Mouse (Mus musculus) adrenal gland (tissue): ENCODE measurements around the gene Olfr220.

Experiments
- intact Hi-C: fragments of 180-260 bp; cut with DNase I; formaldehyde crosslinking; loops from one replicate; pipeline ENCODE4 v1.15.1; 2025
- long read RNA-seq, 2 experiments: library from polyadenylated mRNA; unstranded; transcript quantifications; one replicate each; pipeline ENCODE4 v2.0.0; 2020; ENCODE audit warnings: borderline replicate concordance in 1 of 2; ENCODE audit not compliant: insufficient replicate concordance in 1 of 2

The Olfr220 gene
- long read RNA-seq, experiment 1, result 0 reads
- long read RNA-seq, experiment 2, result 0 reads

DNA sequence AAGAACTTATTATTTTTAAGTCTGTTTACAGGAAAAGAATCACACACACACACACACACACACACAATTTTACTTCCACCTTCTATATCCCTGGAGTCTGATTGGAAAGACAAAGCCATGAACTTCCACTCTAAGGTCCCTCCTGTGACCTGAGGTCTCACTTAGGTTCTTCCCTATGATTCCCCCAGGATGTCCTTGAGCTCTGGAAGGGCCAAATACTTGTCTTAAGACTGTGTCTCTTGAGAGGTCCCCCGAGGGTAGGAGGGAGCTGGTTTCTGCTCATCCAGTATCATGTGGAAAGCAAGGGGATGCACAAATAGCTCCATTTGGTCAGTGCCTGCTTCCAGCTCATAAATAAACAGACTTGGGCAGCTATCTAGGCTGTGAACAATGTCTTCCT is at the start of gene Olfr220:
Olfr220 (plus strand) TSS at position 301 of the 400 bp plus-strand sequence.
- intact Hi-C loops, result no loop called here

- intact Hi-C loops, result no loop called here
Measured at GRCm38 (mm10) chr1:174422959-174423358, 18.9 kb upstream of the Olfr220 start.

DNA sequence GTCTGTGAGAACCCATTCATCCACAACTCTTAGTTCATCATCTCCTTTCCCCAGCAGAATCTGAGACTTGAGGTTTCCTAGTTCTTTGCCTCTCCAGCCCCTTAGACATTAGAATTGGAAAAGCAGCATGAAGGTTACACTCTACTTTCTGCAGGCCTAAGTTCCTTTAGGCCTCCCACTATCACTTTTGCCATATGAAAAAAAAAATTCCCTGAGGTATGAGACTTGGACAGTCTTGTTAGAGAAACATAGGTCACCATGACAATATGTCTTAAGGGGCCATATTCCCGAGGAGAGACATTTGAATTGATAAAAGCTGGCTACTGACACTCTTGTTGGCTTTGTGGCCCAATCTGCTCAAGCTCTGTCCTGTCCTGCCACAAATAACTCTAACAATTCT is 18.1 kb upstream of the Olfr220 start, which contains the start of gene Olfr414:
Olfr414 (plus strand) TSS at position 301 of the 400 bp plus-strand sequence.
- intact Hi-C loops, result no loop called here

- intact Hi-C loops, result no loop called here
Measured at GRCm38 (mm10) chr1:174426180-174426986, 15.5 kb upstream of the Olfr220 start.

DNA sequence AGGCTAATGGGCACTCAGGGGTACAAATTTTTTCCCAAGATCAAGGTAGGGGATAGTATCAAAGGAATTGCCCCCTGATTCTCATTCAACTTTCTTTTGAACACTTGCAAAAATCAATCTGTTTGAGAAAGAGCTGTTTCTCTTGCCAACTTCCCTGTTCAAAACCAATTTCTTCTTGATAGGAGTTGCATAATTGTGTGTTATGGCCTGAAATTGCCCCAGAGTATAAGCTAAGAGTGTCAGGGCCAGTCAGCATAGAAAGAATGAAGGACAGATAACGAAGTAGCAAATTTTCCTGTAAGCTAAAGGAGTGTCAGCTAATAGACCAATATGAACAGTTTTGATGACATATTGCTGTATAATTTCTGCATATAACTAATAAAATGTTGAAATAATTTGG is 14.5 kb upstream of the Olfr220 start:
- intact Hi-C loops, result no loop called here

GRCm38 (mm10) chr1:174428407-174428806 is 13.5 kb upstream of the Olfr220 start:
- intact Hi-C loops, result no loop called here

GRCm38 (mm10) chr1:174434121-174434520 is 7.8 kb upstream of the Olfr220 start:
- intact Hi-C loops, result no loop called here

DNA sequence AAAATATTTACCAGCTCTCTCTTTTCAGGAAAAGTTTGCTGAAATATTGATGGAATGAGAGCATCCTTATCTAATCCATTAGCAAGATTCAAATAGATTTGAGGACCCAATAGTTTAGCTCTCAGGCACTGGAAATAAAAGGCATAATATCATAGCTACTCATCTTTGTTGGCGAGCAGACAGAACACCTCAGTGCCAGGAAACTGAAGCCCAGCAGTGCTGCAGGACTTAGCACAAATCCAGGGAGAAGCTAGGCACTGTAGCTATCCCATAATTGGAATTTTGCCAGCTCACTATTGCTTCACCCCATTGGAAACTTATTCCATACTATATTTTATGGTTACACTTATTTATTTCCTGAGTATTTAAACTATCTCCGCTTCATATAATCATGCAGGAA is 13.2 kb downstream of the Olfr220 start:
- intact Hi-C loops, result no loop called here

GRCm38 (mm10) chr1:174465385-174465784 is 23.5 kb downstream of the Olfr220 start:
- intact Hi-C loops, result loop anchor here (5.0 kb wide), 2 partner anchors 298 to 1008 kb away; no protein-coding TSS in a partner anchor

- intact Hi-C loops, result loop anchor here (5.0 kb wide), 2 partner anchors 299 to 1009 kb away; no protein-coding TSS in a partner anchor
Measured at GRCm38 (mm10) chr1:174466240-174466639, 24.4 kb downstream of the Olfr220 start.

GRCm38 (mm10) chr1:174469736-174470135 is 27.9 kb downstream of the Olfr220 start:
- intact Hi-C loops, result loop anchor here (2.0 to 5.0 kb wide), 3 partner anchors 83 to 1012 kb away; no protein-coding TSS in a partner anchor

DNA sequence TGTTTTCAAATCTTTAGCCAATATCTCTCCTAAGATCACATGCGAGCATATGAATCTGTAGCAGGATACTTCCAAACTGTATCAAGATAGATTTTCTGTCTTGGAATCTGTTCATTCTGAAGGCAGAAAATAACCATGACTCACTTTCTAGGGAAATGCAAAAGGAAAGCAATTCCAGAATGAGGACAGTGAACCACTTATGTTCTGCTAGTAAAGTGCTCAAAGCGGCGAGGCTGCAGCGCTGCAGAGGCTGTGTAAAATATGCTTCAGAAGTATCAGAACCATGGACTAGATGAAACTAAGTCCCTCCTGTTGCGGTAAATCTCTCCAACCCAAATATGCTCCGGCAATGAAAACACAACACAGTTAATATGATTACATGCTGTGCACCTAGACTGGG is 40.7 kb downstream of the Olfr220 start:
- intact Hi-C loops, result no loop called here

DNA sequence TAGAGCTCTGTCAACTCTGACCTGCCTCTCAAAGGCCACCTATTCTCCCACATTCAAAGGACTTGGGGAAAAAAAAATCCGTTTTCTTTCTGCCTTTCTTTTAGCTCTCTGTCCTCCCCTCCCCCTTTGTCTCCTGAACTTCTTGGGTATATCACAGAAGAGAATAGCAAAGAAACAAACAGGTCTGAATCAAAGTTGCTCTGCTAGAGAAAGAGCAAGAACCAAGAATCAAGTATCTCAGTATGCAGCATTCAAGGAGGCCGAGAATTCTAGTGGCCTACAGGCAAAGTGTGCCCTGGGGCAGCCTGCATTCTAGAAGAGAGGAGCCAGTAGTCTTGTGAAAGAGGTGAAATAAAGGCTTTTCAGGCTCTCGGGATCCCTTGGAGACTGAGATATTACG is 58.2 kb downstream of the Olfr220 start:
- intact Hi-C loops, result no loop called here
